Mouse (Mus musculus) v-Abl transformed pro-B cells (cell line): ENCODE data around the gene Rrp15.

ENCODE experiments used
- in situ Hi-C, 2 experiments: fragments of 400-800 bp; cut with MboI; formaldehyde crosslinking; loops; one replicate each; pipeline ENCODE4 v1.15.1; 2025; ENCODE audit not compliant: unreplicated experiment in 2 of 2

Gene Rrp15

GRCm38 (mm10) chr1:186748724-186749653 is at the start of gene Rrp15:
Gene Rrp15 (minus strand): TSS chr1:186749358.
- in situ Hi-C loops: loop anchor here in 1 of 2 experiments (5.0 to 25.0 kb wide), 2 partner anchors 47 to 1562 kb away; no protein-coding TSS in a partner anchor

GRCm38 (mm10) chr1:186797991-186798390 is 48.8 kb upstream of the Rrp15 start:
- in situ Hi-C loops: no loop called here

GRCm38 (mm10) chr1:186785359-186785758 is 36.2 kb upstream of the Rrp15 start:
- in situ Hi-C loops: no loop called here

GRCm38 (mm10) chr1:186780826-186781225 is 31.7 kb upstream of the Rrp15 start:
- in situ Hi-C loops: no loop called here

GRCm38 (mm10) chr1:186773124-186773523 is 24.0 kb upstream of the Rrp15 start:
- in situ Hi-C loops: loop anchor here in 1 of 2 experiments (25.0 kb wide), 1 partner anchor 464 kb away; no protein-coding TSS in a partner anchor

- in situ Hi-C loops: loop anchor here in 1 of 2 experiments (25.0 kb wide), 1 partner anchor 465 kb away; no protein-coding TSS in a partner anchor
Observed at GRCm38 (mm10) chr1:186772547-186773077, 23.5 kb upstream of the Rrp15 start.

- in situ Hi-C loops: loop anchor here in 1 of 2 experiments (25.0 kb wide), 1 partner anchor 465 kb away; no protein-coding TSS in a partner anchor
Observed at GRCm38 (mm10) chr1:186772005-186772404, 22.8 kb upstream of the Rrp15 start.

- in situ Hi-C loops: loop anchor here in 1 of 2 experiments (25.0 kb wide), 1 partner anchor 467 kb away; no protein-coding TSS in a partner anchor
Observed at GRCm38 (mm10) chr1:186770659-186771058, 21.5 kb upstream of the Rrp15 start.

- in situ Hi-C loops: loop anchor here in 1 of 2 experiments (25.0 kb wide), 1 partner anchor 469 kb away; no protein-coding TSS in a partner anchor
Observed at GRCm38 (mm10) chr1:186768392-186768791, 19.2 kb upstream of the Rrp15 start.

- in situ Hi-C loops: loop anchor here in 1 of 2 experiments (25.0 kb wide), 1 partner anchor 474 kb away; no protein-coding TSS in a partner anchor
Observed at GRCm38 (mm10) chr1:186763451-186763850, 14.3 kb upstream of the Rrp15 start.

GRCm38 (mm10) chr1:186749675-186750283 is 621 bp upstream of the Rrp15 start:
- in situ Hi-C loops: loop anchor here (5.0 to 25.0 kb wide), 3 partner anchors 47 to 1562 kb away; no protein-coding TSS in a partner anchor

GRCm38 (mm10) chr1:186739828-186740227 is 9.3 kb downstream of the Rrp15 start:
- in situ Hi-C loops: loop anchor here in 1 of 2 experiments (25.0 kb wide), 1 partner anchor 1553 kb away; no protein-coding TSS in a partner anchor

- in situ Hi-C loops: loop anchor here in 1 of 2 experiments (25.0 kb wide), 1 partner anchor 1548 kb away; no protein-coding TSS in a partner anchor
Observed at GRCm38 (mm10) chr1:186735537-186735936, 13.6 kb downstream of the Rrp15 start.

- in situ Hi-C loops: loop anchor here in 1 of 2 experiments (25.0 kb wide), 1 partner anchor 1546 kb away; no protein-coding TSS in a partner anchor
Observed at GRCm38 (mm10) chr1:186733052-186733451, 16.1 kb downstream of the Rrp15 start.

GRCm38 (mm10) chr1:186728778-186729177 is 20.4 kb downstream of the Rrp15 start:
- in situ Hi-C loops: loop anchor here (10.0 to 25.0 kb wide), 2 partner anchors 1184 to 1541 kb away; no protein-coding TSS in a partner anchor

GRCm38 (mm10) chr1:186726117-186726516 is 23.0 kb downstream of the Rrp15 start:
- in situ Hi-C loops: loop anchor here (10.0 to 25.0 kb wide), 2 partner anchors 1181 to 1539 kb away; no protein-coding TSS in a partner anchor

- in situ Hi-C loops: loop anchor here (5.0 to 25.0 kb wide), 7 partner anchors 490 to 1885 kb away; partner anchors contain the start of genes Marc2 (in 2 of the 2), Gpatch2 (in 1 of the 2) and Spata17 (in 1 of the 2)
Observed at GRCm38 (mm10) chr1:186722299-186722698, 26.9 kb downstream of the Rrp15 start.

GRCm38 (mm10) chr1:186721846-186722245 is 27.3 kb downstream of the Rrp15 start:
- in situ Hi-C loops: loop anchor here (5.0 to 25.0 kb wide), 7 partner anchors 490 to 1885 kb away; partner anchors contain the start of genes Marc2 (in 2 of the 2), Gpatch2 (in 1 of the 2) and Spata17 (in 1 of the 2)

GRCm38 (mm10) chr1:186721166-186721565 is 28.0 kb downstream of the Rrp15 start:
- in situ Hi-C loops: loop anchor here (5.0 to 25.0 kb wide), 7 partner anchors 491 to 1884 kb away; partner anchors contain the start of genes Marc2 (in 2 of the 2), Gpatch2 (in 1 of the 2) and Spata17 (in 1 of the 2)
